Mouse (Mus musculus): ENCODE data around the gene Sgsm3. TPM values are rescaled to one million over a fixed set of nuclear protein-coding genes. Genes with fewer than 3 reads are reported as not detected.

Sgsm3 gene
- polyA plus RNA-seq (2012), result 11.9 and 12.5 TPM in 2 replicates

DNA sequence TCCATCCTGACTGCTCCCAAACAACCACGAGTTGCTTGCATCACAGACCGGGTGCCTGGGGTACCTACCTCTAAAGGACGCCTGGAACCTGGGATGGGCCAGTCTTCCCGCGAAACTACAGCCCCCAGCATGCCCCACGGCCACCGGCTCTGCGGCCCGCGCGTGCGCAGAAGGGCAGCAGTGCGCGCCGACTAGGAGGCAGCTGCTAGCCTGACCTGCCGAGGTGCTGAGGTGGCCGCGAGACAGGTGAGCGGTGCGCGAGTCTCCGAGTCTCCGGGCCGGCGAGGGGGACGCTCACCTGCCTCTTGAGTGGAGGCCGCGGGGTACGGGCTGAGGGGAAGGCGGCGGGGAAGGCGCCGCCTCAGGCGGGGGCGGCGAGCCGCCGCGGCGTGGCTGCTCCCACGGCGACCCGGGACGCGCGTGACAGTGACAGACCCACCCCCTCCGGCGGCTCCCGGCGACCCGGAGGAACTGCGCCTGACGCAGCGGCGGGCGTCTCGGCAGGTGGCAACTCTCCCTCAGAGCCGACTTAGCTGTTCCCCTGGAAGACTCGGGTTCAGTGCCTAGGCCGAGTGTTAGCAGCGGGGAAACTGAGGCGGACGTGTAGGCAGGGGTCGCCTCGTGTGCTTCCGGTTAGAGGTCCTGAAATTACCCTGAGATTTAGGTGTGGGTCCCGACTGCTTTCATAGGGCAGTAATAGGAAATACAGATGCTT is at the start of gene Sgsm3:
Sgsm3 (plus strand) TSS at position 146 of the 715 bp plus-strand sequence.

GRCm38 (mm10) chr15:80948145-80949135 is 29.1 kb upstream of the Sgsm3 start, which contains the start of gene Adsl:
Adsl (plus strand) TSS chr15:80948490.

Other genes starting within 250 kb of the Sgsm3 start
- 50.3 and 65.3 TPM in 2 replicates for gene Adsl, start 29.3 kb upstream of the Sgsm3 start, polyA plus RNA-seq (2012)
- gene Mrtfa, start 213.0 kb downstream of the Sgsm3 start, polyA plus RNA-seq (2012), result 73.7 and 78.7 TPM in 2 replicates